Mouse (Mus musculus): Measurements from ENCODE around the gene Pglyrp1. TPM values are rescaled to one million over a fixed set of nuclear protein-coding genes. Genes with fewer than 3 reads are reported as not detected.
"Not testable (repeated sequence)": the region's sequence is repeated elsewhere in the genome, so short reads cannot be mapped to it uniquely, and the experiment has no call there.

The Pglyrp1 gene
- 10 to 100 TPM in 3 of 4 experiments, 1 to 10 TPM in 1; 9.4 to 15.3 (median 12.8) TPM for total RNA-seq (2022)

GRCm38 (mm10) chr7:18871031-18871430 lies at the start of gene Pglyrp1:
Gene Pglyrp1, plus strand, starts transcription at chr7:18871331.
- DNase-seq (ENCODE audit: low spot score in 2 of 2) = not testable (repeated sequence)

- no peak for DNase-seq (ENCODE audit: low spot score in 2 of 2)
These were observed 49.6 kb upstream of the Pglyrp1 start, which contains the start of gene Psg17 for GRCm38 (mm10) chr7:18821507-18821906. Gene Psg17, minus strand, starts transcription at chr7:18821607.

GRCm38 (mm10) chr7:18827792-18828546 lies 43.2 kb upstream of the Pglyrp1 start:
- no peak for DNase-seq (ENCODE audit: low spot score in 2 of 2)

DNA sequence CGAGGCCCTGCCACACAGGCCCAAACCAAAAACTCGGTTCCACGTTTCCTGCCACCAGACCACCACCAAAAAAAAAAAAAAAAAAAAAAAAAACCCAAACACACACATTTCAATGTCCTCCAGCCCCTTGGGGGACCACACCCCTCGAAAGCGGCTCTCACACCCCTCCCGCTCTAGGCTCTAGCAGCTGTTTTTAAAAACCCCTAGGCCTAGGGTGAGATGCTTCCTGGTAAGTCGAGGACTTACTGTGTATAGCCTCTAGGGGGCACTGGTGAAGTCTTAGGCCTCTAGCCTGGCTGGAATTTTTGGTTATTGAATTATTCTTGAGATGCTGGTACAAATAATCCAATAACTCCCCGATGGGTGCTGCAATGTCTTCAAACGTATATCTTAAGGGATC lies 42.5 kb upstream of the Pglyrp1 start:
- DNase-seq (ENCODE audit: low spot score in 2 of 2) = no peak

DNA sequence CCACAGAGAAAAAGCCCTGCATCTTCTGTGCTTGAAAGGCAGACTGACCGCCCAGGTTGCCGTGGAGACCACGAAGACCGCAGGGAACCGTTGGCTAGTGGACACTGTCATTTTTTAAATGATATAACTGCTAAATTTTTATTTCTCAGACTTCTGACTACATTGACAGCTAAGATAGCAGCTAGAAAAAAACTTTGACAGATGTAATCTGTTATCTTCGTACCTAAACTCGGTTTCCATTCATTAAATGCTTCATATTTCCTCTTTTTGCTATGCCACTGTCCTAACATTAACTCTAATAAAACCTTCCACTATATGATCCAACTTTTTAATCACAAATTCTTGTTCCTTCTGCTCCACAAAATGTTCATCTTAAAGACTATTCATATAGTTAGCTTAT lies 41.6 kb upstream of the Pglyrp1 start:
- DNase-seq (ENCODE audit: low spot score in 2 of 2) = no peak

GRCm38 (mm10) chr7:18832298-18832697 lies 38.8 kb upstream of the Pglyrp1 start:
- DNase-seq (ENCODE audit: low spot score in 2 of 2) = no peak

- no peak for DNase-seq (ENCODE audit: low spot score in 2 of 2)
These were observed 31.3 kb upstream of the Pglyrp1 start, which contains the start of gene Mill2 for GRCm38 (mm10) chr7:18839865-18840264. Gene Mill2, plus strand, starts transcription at chr7:18839966.

DNA sequence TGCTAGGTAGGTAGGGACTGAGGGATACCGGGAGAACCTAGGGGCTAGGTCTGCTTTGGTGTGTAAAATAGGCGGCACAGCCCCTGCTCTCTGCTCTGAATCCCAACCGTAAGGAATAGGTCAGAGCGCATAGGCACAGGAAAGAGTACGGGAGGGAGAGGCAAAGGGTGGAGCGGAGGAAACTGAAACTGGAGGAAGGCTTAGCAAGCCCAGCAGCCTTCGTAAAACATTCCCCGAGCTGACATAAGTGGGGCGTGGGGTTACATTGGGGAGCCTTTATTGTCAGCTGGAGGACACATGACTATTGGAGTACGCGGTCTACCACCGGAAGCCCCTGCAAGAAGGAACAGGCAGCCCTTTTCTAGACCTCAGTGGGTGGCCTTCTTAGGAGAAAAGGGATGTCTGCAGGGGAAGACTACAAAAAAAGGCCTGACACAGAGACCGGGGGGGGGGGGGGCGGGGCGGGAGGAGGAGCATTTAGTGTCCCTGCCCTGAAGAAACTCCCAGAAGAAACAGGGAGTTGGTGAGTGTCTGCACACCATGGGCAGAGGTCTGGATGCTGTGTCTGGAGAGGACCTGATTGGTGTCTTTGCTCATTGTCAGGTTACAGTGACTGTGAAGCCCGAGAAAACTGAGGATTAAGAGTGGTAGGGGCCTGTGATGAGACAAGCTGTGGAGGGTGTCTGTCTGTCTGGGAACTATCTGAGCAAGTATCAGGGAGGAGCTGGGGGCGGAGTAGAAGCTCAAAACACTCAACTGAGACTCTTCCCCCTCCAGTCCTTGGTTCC lies 30.6 kb upstream of the Pglyrp1 start:
- DNase-seq (ENCODE audit: low spot score in 2 of 2) = no peak

DNA sequence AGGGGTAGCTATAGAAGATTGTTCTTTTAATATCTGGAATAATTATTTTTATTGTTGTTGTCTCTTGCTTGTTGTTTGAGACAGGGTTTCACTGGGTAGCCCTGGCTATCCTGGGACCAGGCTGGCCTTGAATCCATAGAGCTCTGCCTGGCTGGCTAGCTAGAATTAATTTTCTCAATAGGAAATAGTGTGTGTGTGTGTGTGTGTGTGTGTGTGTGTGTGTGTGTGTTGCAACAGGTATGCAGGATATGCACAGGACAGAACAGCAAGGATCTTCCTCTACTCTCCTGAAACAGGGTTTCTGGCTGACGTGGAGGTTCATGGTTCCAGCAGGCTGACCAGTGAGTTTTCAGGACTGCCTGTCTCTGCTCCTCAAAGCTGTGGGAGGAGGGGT lies 30.0 kb upstream of the Pglyrp1 start:
- no peak for DNase-seq (ENCODE audit: low spot score in 2 of 2)

DNA sequence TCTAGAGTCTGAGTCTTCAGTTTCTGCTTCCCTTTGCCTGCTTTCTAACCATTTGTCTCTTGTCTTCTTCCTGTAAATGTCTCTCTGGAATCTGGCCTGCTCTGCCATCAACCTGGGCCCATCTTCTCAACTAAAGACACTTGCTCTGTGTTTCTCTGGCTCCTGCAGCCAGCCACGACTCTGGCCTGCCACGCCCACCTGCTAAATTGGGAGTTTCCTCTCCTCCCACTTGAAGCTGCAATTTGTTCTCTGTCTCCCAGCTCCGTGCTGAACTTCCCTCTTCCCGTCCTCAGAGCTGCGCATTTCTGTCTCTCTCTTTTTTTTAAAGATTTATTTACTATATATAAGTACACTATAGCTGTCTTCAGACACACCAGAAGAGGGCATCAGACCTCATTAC lies 26.3 kb upstream of the Pglyrp1 start:
- DNase-seq (ENCODE audit: low spot score in 2 of 2) = no peak

GRCm38 (mm10) chr7:18848395-18848794 lies 22.7 kb upstream of the Pglyrp1 start:
- DNase-seq (ENCODE audit: low spot score in 2 of 2) = no peak

GRCm38 (mm10) chr7:18858310-18858916 lies 12.7 kb upstream of the Pglyrp1 start:
- DNase-seq (ENCODE audit: low spot score in 2 of 2) = no peak

- no peak for DNase-seq (ENCODE audit: low spot score in 2 of 2)
These were observed 8.3 kb upstream of the Pglyrp1 start for GRCm38 (mm10) chr7:18862801-18863200.

DNA sequence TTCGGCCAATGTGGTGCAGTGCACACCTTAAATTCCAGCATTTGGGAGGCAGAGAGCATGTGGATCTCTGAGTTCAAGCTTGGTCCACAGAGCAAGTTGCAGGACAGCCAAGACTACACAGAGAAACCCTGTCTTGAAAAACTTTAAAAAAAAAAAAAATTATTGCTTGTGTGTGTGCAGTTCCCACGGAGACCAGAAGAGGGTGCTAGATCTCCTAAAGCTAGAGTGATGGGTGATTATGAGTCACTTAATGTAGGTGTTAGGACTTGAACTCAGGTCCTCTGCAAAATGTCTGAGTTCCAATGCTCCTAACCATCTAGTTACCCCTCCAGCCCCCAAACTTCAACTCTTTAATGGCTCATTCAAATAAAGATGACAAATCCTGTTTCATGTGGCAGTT lies 2.6 kb upstream of the Pglyrp1 start:
- DNase-seq (ENCODE audit: low spot score in 2 of 2) = no peak

- no peak for DNase-seq (ENCODE audit: low spot score in 2 of 2)
These were observed 1.1 kb downstream of the Pglyrp1 start for GRCm38 (mm10) chr7:18872014-18872802.

DNA sequence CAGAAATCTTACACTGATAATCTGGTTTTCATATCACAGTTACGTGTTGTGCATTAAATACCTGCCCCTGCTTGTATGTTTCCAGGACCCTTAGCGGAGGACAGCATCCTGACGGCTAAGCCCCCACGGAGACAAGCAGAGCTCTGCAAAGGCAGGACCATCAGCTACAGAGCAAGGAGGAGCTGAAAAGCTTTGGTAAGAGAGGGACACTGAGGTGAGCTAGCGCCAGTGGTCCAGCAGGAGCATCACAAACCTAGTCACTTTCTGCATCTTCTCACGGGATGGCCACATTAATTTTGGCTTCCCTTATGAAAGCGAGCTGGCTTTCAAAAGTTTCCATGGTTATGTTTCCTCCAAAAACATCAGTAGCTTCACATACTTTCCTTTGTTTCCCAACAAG lies 1.7 kb downstream of the Pglyrp1 start:
- DNase-seq (ENCODE audit: low spot score in 2 of 2) = no peak

DNA sequence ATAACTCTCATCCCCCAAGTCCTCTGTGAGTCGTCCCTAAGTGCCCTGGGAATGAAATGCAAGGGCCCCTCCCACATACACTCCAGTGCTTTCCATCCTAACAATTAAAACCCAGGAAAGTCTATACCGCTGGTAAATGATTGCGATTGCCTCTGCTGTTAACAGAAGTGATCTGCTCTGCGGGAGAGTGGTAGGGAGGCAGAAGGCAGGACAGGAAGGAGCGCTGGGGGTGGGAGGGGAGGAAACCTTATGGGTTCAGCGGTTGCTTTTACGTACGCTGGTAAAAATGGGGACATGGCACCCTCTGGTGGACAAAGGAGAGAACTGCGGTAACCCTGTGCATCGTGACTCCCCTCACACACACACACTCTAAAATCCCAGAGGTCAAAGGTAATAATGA lies 2.1 kb downstream of the Pglyrp1 start:
- DNase-seq (ENCODE audit: low spot score in 2 of 2) = peak in 1 of 2 experiments; percentile 25

DNA sequence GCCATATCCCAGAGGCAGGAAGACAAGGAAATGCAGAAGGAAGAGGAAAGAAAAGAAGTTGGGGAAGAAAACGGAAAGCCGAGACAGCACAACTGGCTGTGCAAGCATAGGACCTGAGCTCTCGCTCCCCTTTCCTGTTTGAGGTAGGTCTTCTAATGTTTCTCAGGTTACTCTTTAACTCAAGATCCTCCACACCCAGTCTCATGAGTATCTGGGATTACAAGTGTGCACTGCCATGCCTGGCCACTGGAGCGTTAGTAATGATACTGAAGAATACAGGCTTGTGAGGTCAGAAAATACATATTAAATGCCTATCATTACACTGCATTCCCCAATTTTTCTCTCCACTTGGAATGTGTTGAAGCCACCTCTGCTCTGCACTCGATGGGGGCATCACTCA lies 4.2 kb downstream of the Pglyrp1 start:
- DNase-seq (ENCODE audit: low spot score in 2 of 2) = no peak

GRCm38 (mm10) chr7:18878691-18879090 lies 7.6 kb downstream of the Pglyrp1 start:
- no peak for DNase-seq (ENCODE audit: low spot score in 2 of 2)

- no peak for DNase-seq (ENCODE audit: low spot score in 2 of 2)
These were observed 13.0 kb downstream of the Pglyrp1 start for GRCm38 (mm10) chr7:18883991-18884744.
